Mouse (Mus musculus): ENCODE results near the gene H2-M10.5. TPM values are rescaled to one million over a fixed set of nuclear protein-coding genes. Genes with fewer than 3 reads are reported as not detected.

Gene H2-M10.5
- polyA plus RNA-seq, 1 experiment from 2014 or later: not detected

DNA sequence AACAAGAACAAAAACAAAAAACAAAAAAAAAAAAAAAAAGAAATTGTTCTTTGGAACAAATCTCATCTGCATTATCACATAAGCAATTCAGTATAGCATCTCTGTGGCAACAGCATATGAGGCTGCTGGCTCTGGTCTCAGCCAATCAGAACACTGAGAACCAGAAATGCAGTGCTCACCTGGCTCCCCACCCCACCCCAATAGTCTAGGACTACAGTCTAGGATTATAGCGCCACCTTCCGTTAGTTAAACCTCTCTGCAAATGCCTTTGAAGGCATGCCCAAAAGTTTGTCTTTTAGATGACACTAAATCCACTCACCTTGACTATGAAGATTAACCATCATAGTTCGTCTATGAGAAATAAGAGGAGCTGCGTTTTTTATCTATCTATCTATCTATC is 52.8 kb downstream of the H2-M10.5 start:
- H3K9ac ChIP-seq (replicated peaks): no peak overlapping the region
- H3K9me3 ChIP-seq (replicated peaks): no peaks in the 10 kb centered on the region
- H3K4me2 ChIP-seq: peak overlapping the region; percentile 50
- peak; percentile 90 for ATAC-seq (ENCODE audit: low FRiP score)
- 38% methylated on average over 4 of the region's 4 CpGs for WGBS
- H3K36me3 ChIP-seq: no peaks in the 10 kb centered on the region
- H3K27ac ChIP-seq (replicated peaks): no peak overlapping the region
- no peak overlapping the region for H3K4me3 ChIP-seq (replicated peaks)
- H3K4me1 ChIP-seq: no peaks in the 10 kb centered on the region
- H3K27me3 ChIP-seq (replicated peaks): 0 out of 2 replicates have a peak, but pooled peaks cover 3% of the 10 kb centered on the region

Other genes with a start within 250 kb of the H2-M10.5 start
- gene H2-M11, start 225.8 kb upstream of the H2-M10.5 start, polyA plus RNA-seq (2015; fragmentation: Nextera tagmentation; extraction: Ambion mirVana): not detected in 2 replicates
- not detected in 2 replicates for gene H2-M9, start 130.2 kb upstream of the H2-M10.5 start, polyA plus RNA-seq (2015; fragmentation: Nextera tagmentation; extraction: Ambion mirVana)
- not detected in 2 replicates for gene H2-M1, start 100.7 kb upstream of the H2-M10.5 start, polyA plus RNA-seq (2015; fragmentation: Nextera tagmentation; extraction: Ambion mirVana)
- gene H2-M10.6, start 39.3 kb downstream of the H2-M10.5 start, polyA plus RNA-seq (2015; fragmentation: Nextera tagmentation; extraction: Ambion mirVana): not detected in 2 replicates
- 51.2 and 52.0 TPM in 2 replicates for gene Trim26, start 64.2 kb downstream of the H2-M10.5 start, polyA plus RNA-seq (2015; fragmentation: Nextera tagmentation; extraction: Ambion mirVana)
- 0.73 and 0.82 TPM in 2 replicates for gene Trim15, start 94.3 kb downstream of the H2-M10.5 start, polyA plus RNA-seq (2015; fragmentation: Nextera tagmentation; extraction: Ambion mirVana)
- gene Trim10, start 96.7 kb downstream of the H2-M10.5 start, polyA plus RNA-seq (2015; fragmentation: Nextera tagmentation; extraction: Ambion mirVana): 1.4 and 1.9 TPM in 2 replicates
- not detected in 2 replicates for gene Trim40, start 117.2 kb downstream of the H2-M10.5 start, polyA plus RNA-seq (2015; fragmentation: Nextera tagmentation; extraction: Ambion mirVana)
- 2.2 TPM in 1 of 2 replicates, not detected in the other for gene Trim31, start 125.2 kb downstream of the H2-M10.5 start, polyA plus RNA-seq (2015; fragmentation: Nextera tagmentation; extraction: Ambion mirVana)
- gene Rnf39, start 170.0 kb downstream of the H2-M10.5 start, polyA plus RNA-seq (2015; fragmentation: Nextera tagmentation; extraction: Ambion mirVana): 1.9 and 2.0 TPM in 2 replicates
- 155 and 168 TPM in 2 replicates for gene Ppp1r11, start 178.8 kb downstream of the H2-M10.5 start, polyA plus RNA-seq (2015; fragmentation: Nextera tagmentation; extraction: Ambion mirVana)
- 59.2 and 62.9 TPM in 2 replicates for gene Znrd1, start 185.6 kb downstream of the H2-M10.5 start, polyA plus RNA-seq (2015; fragmentation: Nextera tagmentation; extraction: Ambion mirVana)
- 5.5 and 5.8 TPM in 2 replicates for gene Znrd1as, start 185.7 kb downstream of the H2-M10.5 start, polyA plus RNA-seq (2015; fragmentation: Nextera tagmentation; extraction: Ambion mirVana)
- gene 2410137M14Rik, start 208.3 kb downstream of the H2-M10.5 start, polyA plus RNA-seq (2015; fragmentation: Nextera tagmentation; extraction: Ambion mirVana): 0.27 TPM in 1 of 2 replicates, not detected in the other
- gene H2-M5, start 216.6 kb downstream of the H2-M10.5 start, polyA plus RNA-seq (2015; fragmentation: Nextera tagmentation; extraction: Ambion mirVana): 2.5 and 2.7 TPM in 2 replicates
- 200 and 252 TPM in 2 replicates for gene Zfp57, start 228.3 kb downstream of the H2-M10.5 start, polyA plus RNA-seq (2015; fragmentation: Nextera tagmentation; extraction: Ambion mirVana)

All from neural tube, embryonic 15.5 days (tissue).